Mouse (Mus musculus): ENCODE results near the gene Cd151. TPM values are rescaled to one million over a fixed set of nuclear protein-coding genes. Genes with fewer than 3 reads are reported as not detected.

Cd151 gene
- polyA plus RNA-seq, 1 experiment = 57.9 TPM

GRCm38 (mm10) chr7:141435856-141436522, 31.2 kb upstream of the Cd151 start:
- TF ChIP-seq POLR2A (IDR thresholded peaks at IDR 0.05; ENCODE audit: borderline replicate concordance, low read depth, low read length) = no peak
- no peak for TF ChIP-seq CTCF (IDR thresholded peaks at IDR 0.05; ENCODE audit: low read depth, low read length)
- Histone ChIP-seq H3K4me1 (ENCODE audit: control insufficient read depth, insufficient read depth, low read length) (peaks cover 15% of the 10 kb centered on the region), H3K4me3 (ENCODE audit: insufficient read depth, low read length) (peak overlapping the region; percentile 94), H3K27ac (ENCODE audit: insufficient read depth, low read depth, low read length) (peak overlapping the region; percentile 58)

GRCm38 (mm10) chr7:141436523-141436892, 30.7 kb upstream of the Cd151 start:
- Histone ChIP-seq H3K27ac (ENCODE audit: insufficient read depth, low read depth, low read length) (peak overlapping the region; percentile 58), H3K4me3 (ENCODE audit: insufficient read depth, low read length) (peak overlapping the region; percentile 94), H3K4me1 (ENCODE audit: control insufficient read depth, insufficient read depth, low read length) (peaks cover 15% of the 10 kb centered on the region)
- TF ChIP-seq POLR2A (IDR thresholded peaks at IDR 0.05; ENCODE audit: borderline replicate concordance, low read depth, low read length) (no peak), CTCF (IDR thresholded peaks at IDR 0.05; ENCODE audit: low read depth, low read length) (no peak)

DNA sequence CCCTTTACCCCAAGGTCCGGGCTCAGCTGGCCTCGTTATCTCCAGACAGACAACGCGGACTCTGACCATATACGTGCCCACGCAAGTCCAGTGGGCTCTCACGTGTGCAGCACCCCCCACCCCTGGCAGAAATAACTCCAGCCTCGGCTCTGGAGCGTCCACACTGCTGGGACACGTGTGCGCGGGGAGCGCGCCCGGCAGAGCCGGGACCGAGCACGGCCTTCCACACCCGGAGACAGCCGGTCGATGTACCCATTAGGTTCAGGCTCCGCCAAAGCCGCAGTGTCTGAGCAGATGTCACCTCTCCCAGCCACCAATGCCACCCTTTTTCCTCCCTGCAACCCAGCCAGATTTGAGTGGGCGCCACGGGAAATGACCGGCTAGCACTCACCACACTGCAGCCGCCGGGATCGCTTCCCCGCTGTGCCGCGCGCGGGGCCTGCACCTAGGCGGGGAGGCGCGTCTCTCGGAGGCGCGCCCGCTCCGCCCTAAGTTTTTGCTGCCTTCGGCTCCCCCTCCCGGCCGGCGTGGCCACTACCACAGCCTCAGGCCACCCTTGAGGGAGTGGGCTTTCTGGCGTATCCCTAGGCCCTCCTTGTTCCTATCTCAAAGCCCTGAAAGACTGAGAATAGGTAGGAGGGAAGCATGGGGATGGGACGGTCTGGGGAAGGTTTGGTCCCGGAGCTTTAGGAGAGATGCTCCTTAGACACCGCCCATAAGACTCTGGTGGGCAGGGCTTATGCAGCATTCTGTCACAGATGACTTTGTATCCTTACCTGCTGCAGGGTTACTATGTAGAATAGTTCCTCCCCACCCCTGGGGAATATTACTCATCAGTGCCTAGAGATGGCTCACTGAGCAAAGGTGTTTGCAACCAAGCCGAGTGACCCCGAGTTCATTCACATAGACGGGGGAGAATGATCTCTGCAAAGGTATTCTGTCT, 29.7 kb upstream of the Cd151 start, which contains the start of gene Slc25a22:
TSS of gene Slc25a22 (minus strand) at position 715 of the 943 bp plus-strand sequence.
- H3K27ac ChIP-seq (ENCODE audit: insufficient read depth, low read depth, low read length) = peak within 1 kb of the TSS; percentile 58
- no peak for TF ChIP-seq POLR2A (IDR thresholded peaks at IDR 0.05; ENCODE audit: borderline replicate concordance, low read depth, low read length)
- peak; percentile 61 for TF ChIP-seq CTCF (IDR thresholded peaks at IDR 0.05; ENCODE audit: low read depth, low read length)
- peaks cover 15% of the 10 kb centered on the region for H3K4me1 ChIP-seq (ENCODE audit: control insufficient read depth, insufficient read depth, low read length)
- H3K4me3 ChIP-seq (ENCODE audit: insufficient read depth, low read length) = peak within 1 kb of the TSS; percentile 94

- Histone ChIP-seq H3K27ac (ENCODE audit: insufficient read depth, low read depth, low read length) (no peak overlapping the region), H3K4me3 (ENCODE audit: insufficient read depth, low read length) (no peak overlapping the region), H3K4me1 (ENCODE audit: control insufficient read depth, insufficient read depth, low read length) (peaks cover 17% of the 10 kb centered on the region)
- TF ChIP-seq POLR2A (IDR thresholded peaks at IDR 0.05; ENCODE audit: borderline replicate concordance, low read depth, low read length) = no peak
- no peak for TF ChIP-seq CTCF (IDR thresholded peaks at IDR 0.05; ENCODE audit: low read depth, low read length)
Measured at GRCm38 (mm10) chr7:141438201-141438968, 28.8 kb upstream of the Cd151 start.

DNA sequence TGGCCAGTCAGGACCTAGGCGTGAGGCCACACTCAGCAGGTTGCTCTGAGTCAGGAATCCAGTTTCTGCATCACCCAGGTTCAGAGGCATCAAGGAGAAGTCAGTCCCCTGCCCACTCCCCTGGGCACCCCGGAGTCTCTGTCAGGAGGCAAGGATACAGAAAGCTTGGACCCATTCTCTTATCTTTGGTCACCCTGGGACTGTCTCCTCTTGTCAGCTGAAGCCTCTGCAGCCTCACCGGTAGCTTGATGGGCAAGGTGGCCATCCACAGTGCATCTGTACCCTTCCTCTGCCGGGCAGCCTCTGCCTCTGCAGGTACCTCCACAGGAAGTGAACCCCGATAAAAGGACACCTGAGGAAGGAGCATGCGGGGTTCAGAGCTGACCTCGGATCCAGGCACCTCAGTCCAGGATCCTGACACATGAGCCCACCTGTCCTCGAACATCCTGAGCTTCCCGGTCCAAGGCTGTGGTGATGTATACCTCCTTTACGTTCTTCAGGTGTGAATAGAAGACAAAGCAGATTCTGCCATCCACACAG, 28.0 kb upstream of the Cd151 start:
- Histone ChIP-seq H3K4me3 (ENCODE audit: insufficient read depth, low read length) (no peak overlapping the region), H3K27ac (ENCODE audit: insufficient read depth, low read depth, low read length) (no peak overlapping the region), H3K4me1 (ENCODE audit: control insufficient read depth, insufficient read depth, low read length) (peaks cover 17% of the 10 kb centered on the region)
- TF ChIP-seq CTCF (IDR thresholded peaks at IDR 0.05; ENCODE audit: low read depth, low read length) (no peak), POLR2A (IDR thresholded peaks at IDR 0.05; ENCODE audit: borderline replicate concordance, low read depth, low read length) (no peak)

DNA sequence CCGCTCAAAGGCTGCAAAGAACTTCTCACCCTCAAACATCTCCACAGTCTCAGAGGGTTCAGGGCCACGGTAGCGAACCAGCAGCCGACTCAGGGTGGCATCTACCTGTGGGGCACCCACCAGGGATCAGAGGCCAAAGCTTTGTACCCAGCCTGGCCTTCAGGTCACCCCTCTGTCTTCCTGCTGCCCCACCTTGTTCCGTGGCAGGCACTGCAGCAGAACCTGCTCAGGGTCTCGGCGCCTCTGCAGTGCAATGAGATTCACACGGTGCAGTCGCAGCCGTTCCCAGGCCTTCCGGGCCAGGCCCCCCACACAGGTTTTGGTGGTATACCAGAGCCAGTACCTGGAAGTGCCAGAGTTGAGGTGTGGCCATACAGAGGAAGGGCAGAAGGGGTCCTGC, 27.4 kb upstream of the Cd151 start:
- TF ChIP-seq POLR2A (IDR thresholded peaks at IDR 0.05; ENCODE audit: borderline replicate concordance, low read depth, low read length) (no peak), CTCF (IDR thresholded peaks at IDR 0.05; ENCODE audit: low read depth, low read length) (no peak)
- Histone ChIP-seq H3K4me3 (ENCODE audit: insufficient read depth, low read length) (no peak overlapping the region), H3K4me1 (ENCODE audit: control insufficient read depth, insufficient read depth, low read length) (peaks cover 18% of the 10 kb centered on the region), H3K27ac (ENCODE audit: insufficient read depth, low read depth, low read length) (no peak overlapping the region)

- Histone ChIP-seq H3K4me3 (ENCODE audit: insufficient read depth, low read length) (no peak overlapping the region), H3K4me1 (ENCODE audit: control insufficient read depth, insufficient read depth, low read length) (peaks cover 15% of the 10 kb centered on the region), H3K27ac (ENCODE audit: insufficient read depth, low read depth, low read length) (no peak overlapping the region)
- TF ChIP-seq POLR2A (IDR thresholded peaks at IDR 0.05; ENCODE audit: borderline replicate concordance, low read depth, low read length) = no peak
- TF ChIP-seq CTCF (IDR thresholded peaks at IDR 0.05; ENCODE audit: low read depth, low read length) = peak; percentile 93
Measured at GRCm38 (mm10) chr7:141440613-141441012, 26.6 kb upstream of the Cd151 start.

GRCm38 (mm10) chr7:141441460-141441859, 25.7 kb upstream of the Cd151 start:
- Histone ChIP-seq H3K27ac (ENCODE audit: insufficient read depth, low read depth, low read length) (no peak overlapping the region), H3K4me3 (ENCODE audit: insufficient read depth, low read length) (no peak overlapping the region), H3K4me1 (ENCODE audit: control insufficient read depth, insufficient read depth, low read length) (peaks cover 8% of the 10 kb centered on the region)
- TF ChIP-seq POLR2A (IDR thresholded peaks at IDR 0.05; ENCODE audit: borderline replicate concordance, low read depth, low read length) = no peak

DNA sequence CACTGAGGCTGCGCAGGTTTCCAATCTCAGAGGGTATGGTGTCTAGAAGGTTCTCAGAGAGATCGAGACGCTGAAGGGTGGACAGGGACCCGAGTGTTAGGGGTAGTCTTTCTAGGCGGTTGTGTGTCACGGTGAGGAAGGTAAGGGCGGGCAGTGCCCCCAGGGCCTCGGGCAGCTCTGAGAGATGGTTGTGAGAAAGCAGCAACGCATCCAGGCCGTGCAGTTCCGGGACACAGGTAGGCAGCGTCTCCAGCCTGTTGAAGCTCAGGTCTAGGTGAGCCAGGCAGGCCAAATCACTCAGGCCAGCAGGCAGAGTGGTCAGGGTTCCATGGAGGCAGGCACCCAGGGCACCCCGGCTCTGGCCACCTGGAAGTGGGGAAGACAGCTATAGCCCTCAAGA, 25.0 kb upstream of the Cd151 start:
- Histone ChIP-seq H3K27ac (ENCODE audit: insufficient read depth, low read depth, low read length) (no peak overlapping the region), H3K4me1 (ENCODE audit: control insufficient read depth, insufficient read depth, low read length) (peaks cover 11% of the 10 kb centered on the region), H3K4me3 (ENCODE audit: insufficient read depth, low read length) (peak overlapping the region; percentile 71; the same call in 1 of the 2 replicates)
- TF ChIP-seq CTCF (IDR thresholded peaks at IDR 0.05; ENCODE audit: low read depth, low read length) (no peak), POLR2A (IDR thresholded peaks at IDR 0.05; ENCODE audit: borderline replicate concordance, low read depth, low read length) (no peak)

Data from bone marrow macrophage, adult 2 months (primary cell).